Mouse (Mus musculus) hindbrain, embryonic 14.5 days (tissue): ENCODE results near the gene Chrna4. TPM values are rescaled to one million over a fixed set of nuclear protein-coding genes. Genes with fewer than 3 reads are reported as not detected.

Source experiments
- ATAC-seq: fragments of 200-750 bp; cut with Nextera tagmentation; 2 replicates; pipeline ENCODE4 v1.8.0; 2017; ENCODE audit warnings: moderate number of reproducible peaks, mild to moderate bottlenecking, moderate TSS enrichment, moderate library complexity; ENCODE audit not compliant: low FRiP score
- DNase-seq: peaks from one replicate; pipeline ENCODE4 v3.0.0-alpha.2; 2015; ENCODE audit warnings: low spot score
- H3K27ac ChIP-seq: fragments of 300-500 bp; sonication (generic); 2 replicates; pipeline ENCODE4 v1.5.1; 2014; ENCODE audit warnings: mild to moderate bottlenecking, moderate library complexity
- H3K27me3 ChIP-seq: fragments of 300-500 bp; sonication (generic); 2 replicates; pipeline ENCODE4 v1.6.1; 2014; ENCODE audit warnings: mild to moderate bottlenecking, low read length, mixed read lengths; ENCODE audit not compliant: control insufficient read depth, insufficient read depth
- H3K36me3 ChIP-seq: fragments of 300-500 bp; sonication (generic); replicated peaks from 2 replicates; pipeline ENCODE4 v1.6.1; 2014; ENCODE audit not compliant: control insufficient read depth, insufficient read depth
- H3K4me1 ChIP-seq: fragments of 300-500 bp; sonication (generic); replicated peaks from 2 replicates; pipeline ENCODE4 v1.6.1; 2014; ENCODE audit warnings: antibody characterized with exemption, low read length, mixed read lengths; ENCODE audit not compliant: control insufficient read depth, insufficient read depth
- H3K4me2 ChIP-seq: fragments of 300-500 bp; sonication (generic); replicated peaks from 2 replicates; pipeline ENCODE4 v1.6.1; 2014; ENCODE audit warnings: mild to moderate bottlenecking, moderate library complexity
- H3K4me3 ChIP-seq: fragments of 300-500 bp; sonication (generic); replicated peaks from 2 replicates; pipeline ENCODE4 v1.5.1; 2014; ENCODE audit warnings: mild to moderate bottlenecking, low read length
- H3K9ac ChIP-seq: fragments of 300-500 bp; sonication (generic); 2 replicates; pipeline ENCODE4 v1.6.1; 2014
- H3K9me3 ChIP-seq: fragments of 300-500 bp; sonication (generic); 2 replicates; pipeline ENCODE4 v1.6.1; 2016; ENCODE audit warnings: low read length; ENCODE audit not compliant: control insufficient read depth
- WGBS: fragments of 180-500 bp; shearing (Covaris S2); extraction: QIAGEN DNeasy Blood & Tissue Kit; methylation state at CpG from one replicate; pipeline ENCODE4 v1.1.7; 2014; 5-methylcytosine and 5-hydroxymethylcytosine counted together
- polyA plus RNA-seq: library from polyadenylated mRNA; unstranded; fragments of >200 nt; fragmentation: Nextera tagmentation; extraction: Ambion mirVana; gene quantifications from 2 replicates; pipeline ENCODE4 v1.2.1, GENCODE M21; 2014

The Chrna4 gene
- polyA plus RNA-seq, 1 experiment from 2014 or later, result 59.1 TPM

GRCm38 (mm10) chr2:181042376-181042775 is 970 bp downstream of the Chrna4 start:
- Histone ChIP-seq H3K4me2 (no peak overlapping the region), H3K9me3 (no peaks in the 10 kb centered on the region), H3K36me3 (no peaks in the 10 kb centered on the region), H3K4me3 (no peak overlapping the region), H3K4me1 (peaks cover 39% of the 10 kb centered on the region), H3K27ac (peak overlapping the region; percentile 33; the same call in 1 of the 2 replicates), H3K9ac (no peak overlapping the region), H3K27me3 (no peaks in the 10 kb centered on the region)
- DNase-seq (no peak), ATAC-seq (no peak)

DNA sequence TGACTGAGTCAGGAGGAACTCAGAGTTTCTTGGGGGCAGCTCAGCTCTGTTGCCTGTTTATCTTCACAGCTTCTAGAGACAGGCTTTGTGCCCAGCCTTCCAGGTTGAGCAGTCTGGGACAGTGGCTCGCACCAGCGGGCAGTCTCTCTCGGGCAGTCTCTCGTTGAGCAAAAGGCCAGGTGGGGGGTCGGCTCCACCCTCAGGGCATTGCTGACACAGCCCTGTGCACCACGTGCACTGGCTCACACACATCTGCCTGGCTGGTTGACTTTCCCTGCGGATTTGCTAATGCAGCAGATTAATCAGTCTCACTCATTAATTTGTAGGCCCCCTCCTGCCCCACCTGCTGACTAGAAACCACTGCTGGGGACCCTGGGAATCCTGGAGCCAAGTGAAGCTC is 1.4 kb downstream of the Chrna4 start:
- Histone ChIP-seq H3K4me1 (peaks cover 40% of the 10 kb centered on the region), H3K27ac (no peak overlapping the region), H3K4me2 (no peak overlapping the region), H3K9ac (no peak overlapping the region), H3K36me3 (no peaks in the 10 kb centered on the region), H3K9me3 (no peaks in the 10 kb centered on the region), H3K27me3 (no peaks in the 10 kb centered on the region), H3K4me3 (no peak overlapping the region)
- 1% methylated on average over 7 of the region's 7 CpGs for WGBS
- DNase-seq (no peak), ATAC-seq (peak; percentile 36; the same call in 1 of the 2 replicates)

GRCm38 (mm10) chr2:181039356-181039680 is 4.0 kb downstream of the Chrna4 start:
- no peaks in the 10 kb centered on the region for H3K27me3 ChIP-seq
- H3K4me2 ChIP-seq, result peak overlapping the region; percentile 59
- no peak overlapping the region for H3K27ac ChIP-seq
- DNase-seq, result no peak
- H3K36me3 ChIP-seq, result peaks cover 8% of the 10 kb centered on the region; the same call in 1 of the 2 replicates
- no peak for ATAC-seq
- under 1% methylated on average over 15 of the region's 16 CpGs for WGBS
- H3K9ac ChIP-seq, result peak overlapping the region; percentile 81
- H3K4me1 ChIP-seq, result peaks cover 38% of the 10 kb centered on the region
- H3K4me3 ChIP-seq, result peak overlapping the region; percentile 72
- no peaks in the 10 kb centered on the region for H3K9me3 ChIP-seq

- H3K4me1 ChIP-seq, result peaks cover 33% of the 10 kb centered on the region
- peak overlapping the region; percentile 33; the same call in 1 of the 2 replicates for H3K27ac ChIP-seq
- under 1% methylated on average over 60 of the region's 63 CpGs for WGBS
- ATAC-seq, result peak; percentile 28; the same call in 1 of the 2 replicates
- peak overlapping the region; percentile 59 for H3K4me2 ChIP-seq
- H3K27me3 ChIP-seq, result no peaks in the 10 kb centered on the region
- H3K9ac ChIP-seq, result peak overlapping the region; percentile 81
- H3K4me3 ChIP-seq, result peak overlapping the region; percentile 72
- peaks cover 11% of the 10 kb centered on the region; the same call in 1 of the 2 replicates for H3K36me3 ChIP-seq
- no peaks in the 10 kb centered on the region for H3K9me3 ChIP-seq
- DNase-seq, result peak; percentile 43
Observed at GRCm38 (mm10) chr2:181038644-181039355, 4.5 kb downstream of the Chrna4 start.

- Histone ChIP-seq H3K9ac (no peak overlapping the region), H3K4me3 (no peak overlapping the region), H3K27me3 (no peaks in the 10 kb centered on the region), H3K36me3 (peaks cover 22% of the 10 kb centered on the region; the same call in 1 of the 2 replicates), H3K4me1 (peaks cover 18% of the 10 kb centered on the region), H3K4me2 (no peak overlapping the region), H3K27ac (no peak overlapping the region), H3K9me3 (no peaks in the 10 kb centered on the region)
- DNase-seq (no peak), ATAC-seq (no peak)
- WGBS, result 89% methylated on average over 6 of the region's 6 CpGs
Observed at GRCm38 (mm10) chr2:181036561-181036960, 6.8 kb downstream of the Chrna4 start.

- Histone ChIP-seq H3K27ac (no peak overlapping the region), H3K4me3 (no peak overlapping the region), H3K27me3 (no peaks in the 10 kb centered on the region), H3K36me3 (peaks cover 22% of the 10 kb centered on the region; the same call in 1 of the 2 replicates), H3K9me3 (no peaks in the 10 kb centered on the region), H3K9ac (no peak overlapping the region), H3K4me2 (no peak overlapping the region), H3K4me1 (peaks cover 15% of the 10 kb centered on the region; the same call in 1 of the 2 replicates)
- ATAC-seq, result no peak
- WGBS, result 84% methylated on average over 7 of the region's 7 CpGs
- DNase-seq, result no peak
Observed at GRCm38 (mm10) chr2:181035186-181035585, 8.2 kb downstream of the Chrna4 start.

GRCm38 (mm10) chr2:181033310-181033709 is 10.0 kb downstream of the Chrna4 start:
- DNase-seq, result no peak
- H3K36me3 ChIP-seq, result peaks cover 28% of the 10 kb centered on the region; the same call in 1 of the 2 replicates

GRCm38 (mm10) chr2:181032407-181032806 is 10.9 kb downstream of the Chrna4 start:
- no peak for ATAC-seq
- H3K27me3 ChIP-seq, result no peaks in the 10 kb centered on the region
- no peak overlapping the region for H3K4me3 ChIP-seq
- no peaks in the 10 kb centered on the region for H3K9me3 ChIP-seq
- H3K36me3 ChIP-seq, result peaks cover 36% of the 10 kb centered on the region
- no peak overlapping the region for H3K9ac ChIP-seq
- 54% methylated on average over 5 of the region's 5 CpGs for WGBS
- no peak overlapping the region for H3K4me2 ChIP-seq
- peaks cover 4% of the 10 kb centered on the region; the same call in 1 of the 2 replicates for H3K4me1 ChIP-seq
- DNase-seq, result no peak
- H3K27ac ChIP-seq, result no peak overlapping the region

More at GRCm38 (mm10) chr2:181033310-181033709, 10.0 kb downstream of the Chrna4 start:
- H3K4me1 ChIP-seq, result peaks cover 8% of the 10 kb centered on the region; the same call in 1 of the 2 replicates
- no peak overlapping the region for H3K4me3 ChIP-seq
- H3K9ac ChIP-seq, result no peak overlapping the region
- no peak for ATAC-seq
- H3K27me3 ChIP-seq, result no peaks in the 10 kb centered on the region
- no peak overlapping the region for H3K4me2 ChIP-seq
- 61% methylated on average over 6 of the region's 6 CpGs for WGBS
- no peak overlapping the region for H3K27ac ChIP-seq
- no peaks in the 10 kb centered on the region for H3K9me3 ChIP-seq

DNA sequence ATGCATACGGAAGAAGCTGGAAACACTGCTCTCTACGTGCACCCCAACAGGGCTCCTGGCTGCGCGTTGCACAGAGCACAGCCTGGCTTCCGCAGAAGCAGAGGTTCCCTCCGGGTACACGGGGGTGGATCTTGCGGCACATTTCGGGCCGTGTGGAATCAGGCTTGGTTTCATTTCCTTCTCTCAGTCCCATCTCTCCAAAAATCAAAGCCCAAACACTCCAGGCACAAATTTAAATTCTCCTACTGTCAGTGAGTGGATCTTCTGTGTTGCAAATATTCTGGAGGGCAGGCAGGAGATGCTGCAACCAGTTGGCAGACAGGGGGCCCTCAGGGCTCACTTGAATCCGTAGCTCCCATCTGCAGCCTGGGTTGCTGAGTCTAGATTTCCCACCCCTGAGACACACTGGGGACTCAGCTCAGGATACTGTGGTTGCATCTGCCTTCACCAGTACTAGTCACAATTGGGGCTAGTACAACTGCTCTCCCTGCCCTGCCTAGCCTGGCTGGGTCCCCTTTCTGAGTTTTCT is 11.9 kb downstream of the Chrna4 start:
- 0 out of 2 replicates have a peak, but pooled peaks cover 3% of the 10 kb centered on the region for H3K4me1 ChIP-seq
- H3K27ac ChIP-seq, result no peak overlapping the region
- H3K9ac ChIP-seq, result no peak overlapping the region
- H3K4me3 ChIP-seq, result no peak overlapping the region
- H3K36me3 ChIP-seq, result peaks cover 33% of the 10 kb centered on the region
- DNase-seq (no peak), ATAC-seq (no peak)
- H3K27me3 ChIP-seq, result no peaks in the 10 kb centered on the region
- H3K9me3 ChIP-seq, result no peaks in the 10 kb centered on the region
- 86% methylated on average over 11 of the region's 11 CpGs for WGBS
- no peak overlapping the region for H3K4me2 ChIP-seq
